Mouse (Mus musculus) adrenal gland, postnatal 0 days (tissue): Measurements from ENCODE around the gene Stk11ip. TPM values are rescaled to one million over a fixed set of nuclear protein-coding genes. Genes with fewer than 3 reads are reported as not detected.

Source experiments
- polyA plus RNA-seq: library from polyadenylated mRNA; unstranded; fragments of >200 nt; fragmentation: Nextera tagmentation; extraction: Ambion mirVana; gene quantifications from 2 replicates; pipeline ENCODE4 v1.2.1, GENCODE M21; 2015

Stk11ip gene
- polyA plus RNA-seq = 12.7 and 15.8 TPM in 2 replicates

GRCm38 (mm10) chr1:75521321-75522031, at the start of gene Stk11ip:
Gene Stk11ip, plus strand, starts transcription at chr1:75521529.

GRCm38 (mm10) chr1:75478916-75479634, 42.3 kb upstream of the Stk11ip start, which contains the start of the genes Chpf and Tmem198:
Gene Chpf, minus strand, starts transcription at chr1:75479307.
Gene Tmem198, plus strand, starts transcription at chr1:75479532.

GRCm38 (mm10) chr1:75505956-75506831, 15.1 kb upstream of the Stk11ip start, which contains the start of gene Obsl1:
Gene Obsl1, minus strand, starts transcription at chr1:75506452.

GRCm38 (mm10) chr1:75507006-75507405, 14.3 kb upstream of the Stk11ip start, which contains the start of gene Inha:
Gene Inha, plus strand, starts transcription at chr1:75507077.

GRCm38 (mm10) chr1:75545965-75546956, 24.9 kb downstream of the Stk11ip start, which contains the start of gene Slc4a3:
Gene Slc4a3, plus strand, starts transcription at chr1:75546266.

Other genes starting within 250 kb of the Stk11ip start
- 153 and 191 TPM in 2 replicates for gene Resp18, start 243.1 kb upstream of the Stk11ip start, polyA plus RNA-seq
- 133 and 170 TPM in 2 replicates for gene Dnpep, start 203.5 kb upstream of the Stk11ip start, polyA plus RNA-seq
- 22.3 and 29.9 TPM in 2 replicates for gene Des, start 161.2 kb upstream of the Stk11ip start, polyA plus RNA-seq
- 37.1 and 42.3 TPM in 2 replicates for gene Speg, start 146.2 kb upstream of the Stk11ip start, polyA plus RNA-seq
- 68.1 and 95.9 TPM in 2 replicates for gene Gmppa, start 85.6 kb upstream of the Stk11ip start, polyA plus RNA-seq
- gene Asic4, start 71.1 kb upstream of the Stk11ip start, polyA plus RNA-seq = 4.5 and 6.8 TPM in 2 replicates
- gene Chpf, start 42.2 kb upstream of the Stk11ip start, polyA plus RNA-seq = 45.8 and 51.6 TPM in 2 replicates
- gene Tmem198, start 42.0 kb upstream of the Stk11ip start, polyA plus RNA-seq = 5.4 and 10.3 TPM in 2 replicates
- 58.6 and 64.4 TPM in 2 replicates for gene Obsl1, start 15.1 kb upstream of the Stk11ip start, polyA plus RNA-seq
- gene Inha, start 14.5 kb upstream of the Stk11ip start, polyA plus RNA-seq = 68.0 and 193 TPM in 2 replicates
- gene Slc4a3, start 24.7 kb downstream of the Stk11ip start, polyA plus RNA-seq = 23.0 and 46.6 TPM in 2 replicates